Mouse (Mus musculus) CD8-positive naive resting alpha-beta T cell, adult 2 months (primary cell): ENCODE data around the gene Slc25a3.
A peak's percentile ranks its signal among the peaks of the same experiment; 100 is the strongest.

Experiments
- DNase-seq, 2 experiments: peaks; one replicate each; pipeline ENCODE4 v3.0.0; 2022; ENCODE audit warnings: low read depth in 2 of 2, low spot score in 2 of 2

The Slc25a3 gene

DNA sequence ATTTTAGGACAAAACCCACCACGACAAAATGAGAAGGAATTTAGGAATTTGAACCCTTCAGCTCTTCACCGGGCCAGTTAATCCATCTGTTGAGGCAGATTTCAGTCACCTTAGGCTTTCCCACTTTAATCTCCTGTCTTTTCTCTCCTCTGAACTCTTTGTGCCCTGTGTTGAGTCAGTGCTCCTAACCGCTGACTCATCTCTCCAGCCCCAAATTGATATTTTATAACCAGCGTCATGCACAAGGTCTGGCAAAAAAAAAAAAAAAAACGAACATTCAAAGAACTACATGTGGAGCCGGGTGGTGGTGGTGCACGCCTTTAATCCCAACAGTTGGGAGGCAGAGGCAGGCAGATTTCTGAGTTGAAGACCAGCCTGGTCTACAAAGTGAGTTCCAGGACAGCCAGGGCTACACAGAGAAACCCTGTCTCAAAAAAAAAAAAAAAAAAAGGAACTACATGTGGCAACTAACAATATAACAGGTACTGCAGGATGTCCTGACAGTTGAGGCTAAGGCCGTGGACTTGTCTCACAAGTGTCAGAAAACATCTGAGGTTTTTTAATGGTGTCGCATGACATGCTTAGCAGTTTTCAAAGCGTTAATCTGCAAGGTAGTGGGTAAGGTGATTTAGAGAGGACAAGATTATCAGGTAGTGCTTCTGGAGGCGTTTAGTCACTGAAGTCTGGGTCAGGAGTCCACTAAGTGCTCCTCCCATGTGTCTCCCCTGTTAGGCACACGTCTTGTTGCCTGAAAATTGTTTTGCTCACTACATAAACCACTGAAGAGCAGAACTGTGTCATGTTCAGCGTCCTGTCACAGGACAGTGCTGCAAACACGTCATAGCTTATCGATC, 29.4 kb downstream of the Slc25a3 start:
- no peak for DNase-seq

DNA sequence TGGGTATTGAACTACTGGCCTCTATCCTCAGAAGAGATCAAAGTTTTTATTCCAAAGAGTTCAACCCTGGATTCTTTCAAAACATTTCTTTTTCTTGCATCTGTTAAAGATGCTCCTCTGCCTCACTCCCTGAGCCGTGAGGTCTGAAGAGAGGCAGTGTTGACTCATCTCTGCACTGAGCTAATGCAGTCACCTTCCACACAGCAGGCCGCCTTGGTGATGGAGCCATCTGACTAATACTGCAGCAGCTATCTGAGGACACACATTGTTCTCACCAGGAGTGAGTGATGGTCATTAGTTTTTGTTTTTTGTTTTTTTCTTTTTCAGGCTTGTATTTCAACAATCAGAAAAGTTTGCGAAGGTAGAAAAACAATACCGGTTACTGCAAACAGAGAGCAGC, 31.0 kb downstream of the Slc25a3 start:
- no peak for DNase-seq

DNA sequence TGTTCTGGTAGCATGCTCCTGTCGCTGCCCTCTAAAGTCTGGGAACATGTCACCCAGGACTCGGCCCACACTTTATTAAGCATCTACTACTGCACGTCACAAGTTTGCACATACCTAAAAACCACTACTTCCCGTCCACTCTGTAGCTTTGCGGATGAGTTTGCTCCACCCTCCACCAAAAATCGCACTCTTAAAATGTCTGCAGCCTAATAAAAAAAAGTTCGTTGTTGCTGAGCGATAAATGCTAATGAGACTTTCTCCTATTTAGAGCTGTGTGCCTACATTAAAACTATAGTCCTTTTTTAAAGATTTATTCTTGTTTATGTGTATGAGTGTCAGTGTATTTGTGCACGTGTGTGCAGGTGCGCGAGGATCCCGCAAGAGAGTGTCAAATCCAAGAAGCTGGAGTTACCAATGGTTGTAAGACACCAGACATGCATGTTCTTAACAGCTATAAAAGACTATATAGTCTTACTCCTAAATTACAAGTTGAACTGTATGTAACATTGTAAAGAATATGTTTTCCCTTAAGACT, 40.4 kb downstream of the Slc25a3 start:
- no peak for DNase-seq

- DNase-seq, result peak; percentile 100
Measured at GRCm38 (mm10) chr10:91082550-91083392, 41.1 kb downstream of the Slc25a3 start, which contains the start of the genes Apaf1 and Ikbip. Gene Apaf1 (minus strand): TSS chr10:91082770. Gene Ikbip (plus strand): TSS chr10:91082940.

DNA sequence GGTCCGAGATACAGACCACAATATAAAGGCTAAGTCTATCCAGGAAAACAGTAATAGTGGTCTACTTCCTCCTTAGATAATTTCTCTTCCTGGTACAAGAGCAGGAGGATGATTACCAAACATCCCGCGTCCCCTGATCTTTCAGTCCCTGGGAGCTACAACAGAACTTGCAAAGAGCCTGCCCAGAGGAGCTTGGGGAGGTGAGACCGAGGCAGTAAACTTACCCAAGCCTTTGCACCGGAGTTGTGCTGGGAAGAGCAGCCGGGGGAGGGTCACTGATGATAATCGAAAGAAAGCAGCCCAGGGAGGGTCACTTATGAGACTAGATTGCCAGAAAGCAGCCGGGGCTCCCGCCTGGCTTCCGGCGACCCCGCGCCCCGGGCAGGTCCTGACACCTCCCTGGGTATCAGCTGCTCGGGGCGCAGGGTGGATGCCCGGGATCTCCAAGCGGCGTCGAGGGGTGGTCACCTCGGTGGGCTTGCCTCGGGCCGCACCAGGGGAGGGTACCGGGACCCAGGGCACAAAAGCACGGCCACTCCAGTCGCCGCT, 41.8 kb downstream of the Slc25a3 start:
- no peak for DNase-seq

- DNase-seq, result no peak
Measured at GRCm38 (mm10) chr10:91080540-91080939, 43.3 kb downstream of the Slc25a3 start.

GRCm38 (mm10) chr10:91076667-91077066, 47.2 kb downstream of the Slc25a3 start:
- DNase-seq, result no peak

DNA sequence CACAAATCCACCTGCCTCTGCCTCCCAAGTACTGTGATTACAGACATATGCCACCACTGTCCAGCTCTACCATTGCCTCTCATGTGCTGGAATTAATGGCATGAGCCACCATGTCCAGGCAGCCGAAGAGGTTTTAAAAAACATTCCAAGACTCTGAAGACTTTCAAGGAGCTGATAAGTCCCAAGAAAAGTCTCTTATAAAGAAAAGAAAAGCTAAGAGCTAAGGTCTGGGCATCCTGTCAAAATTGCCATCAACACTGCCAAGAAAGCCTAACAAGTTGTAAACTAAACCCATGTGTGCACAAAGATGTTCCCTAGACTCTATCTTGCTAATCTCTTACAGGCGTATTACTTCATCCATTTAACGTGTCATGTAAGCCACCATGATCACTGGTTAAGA, 50.5 kb downstream of the Slc25a3 start:
- DNase-seq, result no peak

DNA sequence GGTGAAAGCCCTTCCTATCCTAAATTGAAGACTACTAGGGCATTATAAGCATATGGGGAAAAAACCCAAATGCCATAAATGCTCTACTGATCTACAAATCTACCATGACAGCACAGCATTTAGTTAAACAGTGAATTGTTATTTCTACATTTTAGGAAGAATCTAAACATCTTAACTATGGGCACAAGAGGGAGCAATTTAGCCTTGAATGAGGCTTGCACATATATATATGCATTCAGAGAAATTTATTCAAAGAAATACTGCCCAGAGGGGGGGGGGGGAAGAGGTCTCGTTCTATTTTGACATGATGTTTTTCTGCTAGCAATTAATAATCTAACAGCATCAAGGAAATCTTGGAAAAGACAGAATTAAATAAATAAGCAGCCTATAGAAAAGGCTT, 52.1 kb downstream of the Slc25a3 start:
- DNase-seq, result no peak
